Mouse (Mus musculus): ENCODE data around the gene Hc.

- TF ChIP-seq MEF2A (IDR thresholded peaks at IDR 0.05; ENCODE audit: borderline replicate concordance, low read depth, low read length) (no peak), POLR2A (IDR thresholded peaks at IDR 0.05; ENCODE audit: low read depth, low read length) (no peak), MYC (IDR thresholded peaks at IDR 0.05; ENCODE audit: low read depth, low read length) (no peak)
Measured at GRCm38 (mm10) chr2:34973087-34973486, 88.2 kb downstream of the Hc start.
